Mouse (Mus musculus) gastrocnemius, adult 8-10 months (tissue): ENCODE measurements around the gene Ddx23. TPM values are rescaled to one million over a fixed set of nuclear protein-coding genes. Genes with fewer than 3 reads are reported as not detected.
A peak's percentile ranks its signal among the peaks of the same experiment; 100 is the strongest.

ENCODE experiments used
- DNase-seq, 2 experiments: peaks; one replicate each; pipeline ENCODE4 v3.0.0; 2022; ENCODE audit warnings: low spot score in 2 of 2
- total RNA-seq, 4 experiments: library from RNA; stranded (reverse); gene quantifications; 2 replicates each; pipeline ENCODE4 v1.2.4; 2022

The Ddx23 gene
- total RNA-seq, 4 experiments from 2014 or later, result 54.0 to 72.3 (median 63.4) TPM

GRCm38 (mm10) chr15:98608784-98609250 lies 53.9 kb downstream of the Ddx23 start:
- no peak for DNase-seq

GRCm38 (mm10) chr15:98608058-98608783 lies 54.5 kb downstream of the Ddx23 start:
- DNase-seq, result no peak

- DNase-seq, result no peak
Measured at GRCm38 (mm10) chr15:98607557-98607956, 55.1 kb downstream of the Ddx23 start.

GRCm38 (mm10) chr15:98606739-98607138 lies 56.0 kb downstream of the Ddx23 start:
- DNase-seq, result no peak

GRCm38 (mm10) chr15:98606051-98606536 lies 56.6 kb downstream of the Ddx23 start:
- DNase-seq, result no peak

GRCm38 (mm10) chr15:98604041-98604575 lies 58.6 kb downstream of the Ddx23 start:
- DNase-seq, result no peak

- DNase-seq, result no peak
Measured at GRCm38 (mm10) chr15:98602921-98603458, 59.7 kb downstream of the Ddx23 start.

GRCm38 (mm10) chr15:98602191-98602881 lies 60.4 kb downstream of the Ddx23 start:
- DNase-seq, result peak in 1 of 2 experiments; percentile 55

GRCm38 (mm10) chr15:98601832-98602190 lies 60.9 kb downstream of the Ddx23 start:
- DNase-seq, result no peak

GRCm38 (mm10) chr15:98600036-98600709 lies 62.5 kb downstream of the Ddx23 start:
- no peak for DNase-seq

- DNase-seq, result no peak
Measured at GRCm38 (mm10) chr15:98596609-98597008, 66.1 kb downstream of the Ddx23 start.

Other genes with a start within 250 kb of the Ddx23 start
- gene Olfr282, start 231.7 kb downstream of the Ddx23 start, total RNA-seq, result not detected
- gene Olfr281, start 210.3 kb downstream of the Ddx23 start, total RNA-seq, result not detected
- gene OR5BS1P, start 193.0 kb downstream of the Ddx23 start, total RNA-seq, result not detected
- not detected for gene Lalba, start 180.2 kb downstream of the Ddx23 start, total RNA-seq
- gene Olfr279, start 170.5 kb downstream of the Ddx23 start, total RNA-seq, result not detected
- gene Kansl2, start 128.6 kb downstream of the Ddx23 start, total RNA-seq, result 10 to 100 TPM; 65.5 to 72.7 (median 69.8) TPM
- gene Ccnt1, start 92.0 kb downstream of the Ddx23 start, total RNA-seq, result 10 to 100 TPM; 14.3 to 19.4 (median 15.7) TPM
- under 1 TPM in 1 of 4 experiments, not detected in 3; 0.63 TPM for gene 4930415O20Rik, start 91.9 kb downstream of the Ddx23 start, total RNA-seq
- 10 to 100 TPM; 13.4 to 21.4 (median 19.1) TPM for gene Adcy6, start 52.8 kb downstream of the Ddx23 start, total RNA-seq
- gene Cacnb3, start 32.1 kb downstream of the Ddx23 start, total RNA-seq, result 1 to 10 TPM in 2 of 4 experiments, under 1 TPM in 2; 0.78 to 1.1 (median 1.0) TPM
- 1 to 10 TPM; 1.0 to 2.3 (median 1.1) TPM for gene Rnd1, start 14.6 kb upstream of the Ddx23 start, total RNA-seq
- not detected for gene Ccdc65, start 45.3 kb upstream of the Ddx23 start, total RNA-seq
- under 1 TPM in 3 of 4 experiments, not detected in 1; 0.43 to 0.92 (median 0.72) TPM for gene Fkbp11, start 65.3 kb upstream of the Ddx23 start, total RNA-seq
- gene Arf3, start 100.3 kb upstream of the Ddx23 start, total RNA-seq, result 1 to 10 TPM; 6.9 to 8.9 (median 8.1) TPM
- gene Wnt10b, start 115.3 kb upstream of the Ddx23 start, total RNA-seq, result 1 to 10 TPM in 1 of 4 experiments, under 1 TPM in 3; 0.48 to 1.1 (median 0.85) TPM
- gene Wnt1, start 127.0 kb upstream of the Ddx23 start, total RNA-seq, result not detected
- under 1 TPM; 0.12 to 0.67 (median 0.43) TPM for gene Ddn, start 146.6 kb upstream of the Ddx23 start, total RNA-seq
- gene Prkag1, start 168.6 kb upstream of the Ddx23 start, total RNA-seq, result 10 to 100 TPM; 43.8 to 55.0 (median 46.9) TPM
- gene Kmt2d, start 208.3 kb upstream of the Ddx23 start, total RNA-seq, result 10 to 100 TPM; 52.6 to 67.2 (median 59.1) TPM
- gene Rhebl1, start 231.6 kb upstream of the Ddx23 start, total RNA-seq, result 1 to 10 TPM; 1.4 to 2.9 (median 2.0) TPM
- 1 to 10 TPM in 1 of 4 experiments, under 1 TPM in 3; 0.19 to 1.0 (median 0.49) TPM for gene Dhh, start 235.6 kb upstream of the Ddx23 start, total RNA-seq